ENCODE assay signal across 8 mouse cellular contexts in the genomic region with DNA sequence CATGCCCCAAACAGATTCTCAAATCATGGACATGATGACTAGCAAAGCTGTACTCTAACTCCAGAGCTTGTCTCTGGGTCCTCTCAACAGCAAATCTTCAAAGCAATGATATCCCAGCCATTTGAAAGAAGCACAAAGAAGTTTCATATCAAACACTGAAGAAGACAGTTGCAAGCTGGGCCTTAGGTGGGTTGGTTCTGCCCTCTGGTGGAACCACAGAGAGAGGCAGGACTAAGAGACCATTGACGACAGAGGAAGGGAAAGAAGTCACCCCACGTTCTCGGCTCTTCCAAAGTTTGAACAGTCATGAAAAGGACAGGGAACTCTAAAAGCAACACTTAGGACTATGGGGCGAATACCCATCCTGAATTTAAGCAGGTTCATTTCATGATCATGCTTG. TPM values are rescaled to one million over a fixed set of nuclear protein-coding genes. Genes with fewer than 3 reads are reported as not detected.
DNase-seq lines count a peak whose midpoint lies in the region; ATAC-seq and TF ChIP-seq lines count a peak whose summit lies in the region.

No protein-coding gene starts in this region.

- H3K4me2 ChIP-seq in forebrain, embryonic 15.5 days (replicated peaks) = no peak overlapping the region
- no peak overlapping the region for H3K4me2 ChIP-seq in forebrain, embryonic 16.5 days (ENCODE audit: low read length)

- no peaks in the 10 kb centered on the region for H3K4me1 ChIP-seq in forebrain, embryonic 15.5 days
- H3K4me1 ChIP-seq in forebrain, embryonic 16.5 days (replicated peaks; ENCODE audit: control insufficient read depth, insufficient read depth, low read length) = no peaks in the 10 kb centered on the region
- no peaks in the 10 kb centered on the region for H3K4me1 ChIP-seq in lung, adult 2 months (ENCODE audit: control insufficient read depth, insufficient read depth, low read length)

- no peak overlapping the region for H3K4me3 ChIP-seq in forebrain, embryonic 15.5 days
- no peak overlapping the region for H3K4me3 ChIP-seq in forebrain, embryonic 16.5 days (replicated peaks; ENCODE audit: low read length)
- H3K4me3 ChIP-seq in lung, adult 2 months (replicated peaks; ENCODE audit: extremely low read depth, low read depth, low read length) = no peak overlapping the region

- H3K9me3 ChIP-seq in forebrain, embryonic 15.5 days = no peaks in the 10 kb centered on the region
- H3K9me3 ChIP-seq in forebrain, embryonic 16.5 days (ENCODE audit: control insufficient read depth, low read length) = no peaks in the 10 kb centered on the region

- TF ChIP-seq CTCF in lung, adult 2 months (IDR thresholded peaks at IDR 0.05; ENCODE audit: insufficient read depth, low read length) = peak; percentile 73

- H3K9ac ChIP-seq in forebrain, embryonic 15.5 days (replicated peaks) = no peak overlapping the region
- no peak overlapping the region for H3K9ac ChIP-seq in forebrain, embryonic 16.5 days (replicated peaks; ENCODE audit: low read depth, low read length)

- intact Hi-C loops in left cerebral cortex, postnatal 36 days (cut with DNase I) = loop anchor here (2.0 to 10.0 kb wide), 2 partner anchors 152 to 472 kb away; no protein-coding TSS in a partner anchor

- 20% methylated on average over 4 of the region's 4 CpGs for WGBS in forebrain, embryonic 15.5 days
- WGBS in forebrain, embryonic 16.5 days = 21% methylated on average over 4 of the region's 4 CpGs
- WGBS in lung, adult 2 months = 12% methylated on average over 4 of the region's 4 CpGs

- no peak for TF ChIP-seq POLR2A in lung, adult 2 months (IDR thresholded peaks at IDR 0.05; ENCODE audit: borderline replicate concordance, extremely low read depth, low read depth, low read length)

- no peak overlapping the region for H3K27ac ChIP-seq in forebrain, embryonic 15.5 days (replicated peaks)
- H3K27ac ChIP-seq in forebrain, embryonic 16.5 days (ENCODE audit: low read length) = no peak overlapping the region

- 0 out of 2 replicates have a peak, but pooled peaks have one; percentile 41 for ATAC-seq in forebrain, embryonic 15.5 days (replicated peaks)
- ATAC-seq in forebrain, embryonic 16.5 days = no peak
- ATAC-seq in activated CD4-positive, CD25-positive, alpha-beta regulatory T cell, adult 4 months = peak; percentile 40

- no peaks in the 10 kb centered on the region for H3K27me3 ChIP-seq in forebrain, embryonic 15.5 days
- no peaks in the 10 kb centered on the region for H3K27me3 ChIP-seq in forebrain, embryonic 16.5 days (replicated peaks; ENCODE audit: control insufficient read depth, insufficient read depth, low read length)

- H3K36me3 ChIP-seq in forebrain, embryonic 15.5 days = no peaks in the 10 kb centered on the region
- H3K36me3 ChIP-seq in forebrain, embryonic 16.5 days (ENCODE audit: control insufficient read depth, insufficient read depth) = no peaks in the 10 kb centered on the region

- DNase-seq in lung, adult 2 months = no peak
- no peak for DNase-seq in lung, postnatal 36 days
- DNase-seq in left cerebral cortex, postnatal 36 days (ENCODE audit: low spot score in 2 of 2) = peak; percentile 12 to 14
- DNase-seq in urinary bladder, adult 18-20 months (ENCODE audit: low spot score in 2 of 2) = no peak
- no peak for DNase-seq in gastrocnemius, postnatal 25 days

RNA-seq across cellular contexts. Expression of gene Fbxo5, which starts 18.5 kb away (rescaled TPM):
- polyA plus RNA-seq in forebrain, embryonic 15.5 days (2015; fragmentation: Nextera tagmentation; extraction: Ambion mirVana) = 36.2 and 39.2 TPM in 2 replicates
- 32.7 and 34.5 TPM in 2 replicates for polyA plus RNA-seq in forebrain, embryonic 16.5 days (2015; fragmentation: Nextera tagmentation; extraction: Ambion mirVana)
- polyA plus RNA-seq in lung, adult 2 months (2012; rRNA removed) = 0.98 and 1.1 TPM in 2 replicates
- polyA plus RNA-seq in activated CD4-positive, CD25-positive, alpha-beta regulatory T cell, adult 4 months (2017; shearing (Covaris generic)) = 10 to 100 TPM; 32.7 to 37.9 TPM
- under 1 TPM; 0.68 to 0.91 TPM for total RNA-seq in left cerebral cortex, postnatal 36 days (2021)
- total RNA-seq in gastrocnemius, postnatal 25 days (2021) = under 1 TPM; 0.59 to 0.64 TPM

RNA-seq across cellular contexts. Expression of gene Mtrf1l, which starts 36.8 kb away (rescaled TPM):
- polyA plus RNA-seq in forebrain, embryonic 15.5 days (2015; fragmentation: Nextera tagmentation; extraction: Ambion mirVana) = 11.4 and 12.7 TPM in 2 replicates
- polyA plus RNA-seq in forebrain, embryonic 16.5 days (2015; fragmentation: Nextera tagmentation; extraction: Ambion mirVana) = 10.1 and 12.0 TPM in 2 replicates
- polyA plus RNA-seq in lung, adult 2 months (2012; rRNA removed) = 2.4 TPM in 2 replicates
- 1 to 10 TPM; 4.4 to 5.5 TPM for polyA plus RNA-seq in activated CD4-positive, CD25-positive, alpha-beta regulatory T cell, adult 4 months (2017; shearing (Covaris generic))
- 10 to 100 TPM in 1 of 2 experiments, 1 to 10 TPM in 1; 5.4 to 10.6 TPM for total RNA-seq in left cerebral cortex, postnatal 36 days (2021)
- total RNA-seq in gastrocnemius, postnatal 25 days (2021) = 1 to 10 TPM; 5.6 to 7.3 TPM

Comparison
In these comparisons a context has a peak if more than half of its experiments do, and no peak if none do; other contexts are left out.
1. DNase-seq: peak in left cerebral cortex, postnatal 36 days (2 of 2); none in lung, adult 2 months (single experiment), lung, postnatal 36 days (single experiment), urinary bladder, adult 18-20 months (0 of 2) and gastrocnemius, postnatal 25 days (single experiment).
2. RNA of gene Fbxo5, which starts 18.5 kb away (polyA plus RNA-seq): 32.7 to 37.9 TPM in activated CD4-positive, CD25-positive, alpha-beta regulatory T cell, adult 4 months, 36.2 to 39.2 TPM in forebrain, embryonic 15.5 days and 32.7 to 34.5 TPM in forebrain, embryonic 16.5 days; 0.98 to 1.1 TPM in lung, adult 2 months; every median in the first group is over 10 times any median in the second.